Mouse (Mus musculus): ENCODE data around the gene Cmc4.

Cmc4 gene

GRCm38 (mm10) chrX:75415936-75416785 lies at the start of gene Cmc4, which contains the start of the genes Mtcp1 and Brcc3:
Gene Cmc4 (minus strand): TSS chrX:75416584.
Gene Mtcp1 (minus strand): TSS chrX:75416588.
Gene Brcc3 (plus strand): TSS chrX:75416628.
- DNase-seq (ENCODE audit: low read depth, low spot score), result peak; percentile 74

- DNase-seq (ENCODE audit: low read depth, low spot score), result no peak
Measured at GRCm38 (mm10) chrX:75454597-75454996, 38.2 kb upstream of the Cmc4 start.

GRCm38 (mm10) chrX:75409711-75410110 lies 6.7 kb downstream of the Cmc4 start:
- DNase-seq (ENCODE audit: low read depth, low spot score), result no peak

GRCm38 (mm10) chrX:75403350-75403749 lies 13.0 kb downstream of the Cmc4 start:
- DNase-seq (ENCODE audit: low read depth, low spot score), result no peak

- no peak for DNase-seq (ENCODE audit: low read depth, low spot score)
Measured at GRCm38 (mm10) chrX:75402668-75403067, 13.7 kb downstream of the Cmc4 start.

- no peak for DNase-seq (ENCODE audit: low read depth, low spot score)
Measured at GRCm38 (mm10) chrX:75399471-75399870, 16.9 kb downstream of the Cmc4 start.

- DNase-seq (ENCODE audit: low read depth, low spot score), result peak; percentile 67
Measured at GRCm38 (mm10) chrX:75382195-75382771, 34.1 kb downstream of the Cmc4 start, which contains the start of the genes Fundc2 and F8. Gene Fundc2 (plus strand): TSS chrX:75382399. Gene F8 (minus strand): TSS chrX:75382615.

GRCm38 (mm10) chrX:75381699-75382098 lies 34.7 kb downstream of the Cmc4 start:
- DNase-seq (ENCODE audit: low read depth, low spot score), result no peak

- DNase-seq (ENCODE audit: low read depth, low spot score), result no peak
Measured at GRCm38 (mm10) chrX:75381176-75381575, 35.2 kb downstream of the Cmc4 start.

GRCm38 (mm10) chrX:75376815-75377214 lies 39.6 kb downstream of the Cmc4 start:
- no peak for DNase-seq (ENCODE audit: low read depth, low spot score)

GRCm38 (mm10) chrX:75372666-75373425 lies 43.5 kb downstream of the Cmc4 start:
- no peak for DNase-seq (ENCODE audit: low read depth, low spot score)

GRCm38 (mm10) chrX:75370197-75370596 lies 46.2 kb downstream of the Cmc4 start:
- DNase-seq (ENCODE audit: low read depth, low spot score), result no peak

All from telencephalon, adult 2 months (tissue).